Mouse (Mus musculus) naive thymus-derived CD4-positive, alpha-beta T cell, adult 2 months (primary cell): Measurements from ENCODE around the gene Fntb.
"Not testable (repeated sequence)": the region's sequence is repeated elsewhere in the genome, so short reads cannot be mapped to it uniquely, and the experiment has no call there.

ENCODE experiments used
- DNase-seq: peaks from one replicate; pipeline ENCODE4 v3.0.0-alpha.2; 2011; ENCODE audit warnings: low read depth

The Fntb gene

DNA sequence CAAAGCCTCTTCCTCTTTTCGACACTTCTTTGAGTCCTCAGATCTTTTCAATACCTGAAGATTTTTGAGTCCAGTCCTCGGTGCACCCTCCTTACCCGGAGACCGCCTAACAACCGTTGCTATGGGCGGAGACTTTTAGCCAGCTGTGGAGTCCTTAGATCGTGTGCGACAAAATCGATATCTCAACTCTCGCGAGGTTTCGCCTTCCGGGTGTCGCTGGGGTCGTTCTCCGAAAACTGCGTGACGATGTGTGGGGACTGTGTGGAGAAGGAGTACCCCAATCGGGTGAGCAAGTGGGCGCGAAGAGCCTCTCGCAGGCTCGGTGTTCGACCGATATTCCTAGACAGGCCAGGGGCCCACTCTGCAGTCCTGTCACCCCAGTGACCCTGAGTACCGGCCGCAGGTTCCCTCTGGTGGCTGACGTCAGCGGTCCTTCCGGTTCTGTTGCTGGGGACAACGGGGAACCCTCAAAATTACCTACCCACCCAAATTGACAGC lies at the start of gene Fntb, which contains the start of gene Churc1:
TSS of gene Fntb (plus strand) at position 236 of the 498 bp plus-strand sequence.
TSS of gene Churc1 (plus strand) at position 185 of the 498 bp plus-strand sequence.
- peak; percentile 100 for DNase-seq

DNA sequence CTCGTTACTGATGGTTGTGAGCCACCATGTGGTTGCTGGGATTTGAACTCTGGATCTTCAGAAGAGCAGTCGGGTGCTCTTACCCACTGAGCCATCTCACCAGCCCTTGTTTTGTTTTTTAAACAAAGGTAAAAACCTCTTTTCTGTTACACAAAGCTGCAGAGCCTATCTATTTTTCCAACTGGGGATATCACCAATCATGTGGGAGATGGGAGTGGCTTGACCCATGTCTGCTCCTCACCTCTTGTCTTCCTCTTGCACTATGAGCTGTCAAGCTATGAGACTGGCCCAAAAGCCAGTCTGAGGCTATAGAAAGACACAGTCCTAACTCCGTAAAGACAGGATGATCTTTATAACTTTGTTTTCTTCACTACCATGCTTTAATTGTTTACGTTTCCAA lies 47.0 kb upstream of the Fntb start:
- DNase-seq: no peak

DNA sequence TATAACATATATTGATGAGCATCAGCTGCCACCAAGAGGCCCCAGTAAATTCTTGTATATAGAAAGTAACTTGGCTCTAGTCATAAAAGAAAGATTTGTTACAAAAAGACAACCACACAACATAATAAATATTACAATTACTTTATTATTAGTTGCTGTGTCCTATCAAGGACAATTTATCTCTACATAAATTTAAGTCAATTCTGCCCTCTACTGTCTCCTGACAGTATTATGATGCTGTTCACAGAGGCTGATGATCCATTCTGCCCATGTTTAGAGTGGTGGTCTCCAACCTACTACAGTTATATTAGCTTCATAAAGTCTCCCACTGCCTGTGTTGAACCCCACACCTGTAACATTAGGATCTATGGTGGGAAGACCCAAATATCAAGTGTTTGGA lies 44.8 kb upstream of the Fntb start:
- peak; percentile 35 for DNase-seq

DNA sequence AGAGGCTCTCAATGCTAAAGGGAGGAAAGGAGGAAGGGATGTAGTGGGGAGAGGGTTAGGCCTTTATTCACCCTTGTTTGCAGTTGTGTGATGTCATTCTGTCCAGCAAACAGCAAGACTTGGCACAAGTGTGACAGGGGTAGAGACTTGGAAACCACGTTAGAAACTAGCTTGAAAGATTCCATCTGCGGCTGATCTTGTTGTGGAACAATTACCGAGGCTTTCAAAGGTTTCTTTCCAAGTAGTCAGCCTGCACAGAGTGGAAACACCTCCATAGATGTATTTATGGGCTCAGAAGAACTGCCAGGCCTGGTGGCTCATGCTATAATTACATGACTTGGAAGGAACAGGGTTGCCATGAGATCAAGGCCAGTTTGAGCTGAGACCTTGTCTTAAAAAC lies 43.4 kb upstream of the Fntb start:
- no peak for DNase-seq

DNA sequence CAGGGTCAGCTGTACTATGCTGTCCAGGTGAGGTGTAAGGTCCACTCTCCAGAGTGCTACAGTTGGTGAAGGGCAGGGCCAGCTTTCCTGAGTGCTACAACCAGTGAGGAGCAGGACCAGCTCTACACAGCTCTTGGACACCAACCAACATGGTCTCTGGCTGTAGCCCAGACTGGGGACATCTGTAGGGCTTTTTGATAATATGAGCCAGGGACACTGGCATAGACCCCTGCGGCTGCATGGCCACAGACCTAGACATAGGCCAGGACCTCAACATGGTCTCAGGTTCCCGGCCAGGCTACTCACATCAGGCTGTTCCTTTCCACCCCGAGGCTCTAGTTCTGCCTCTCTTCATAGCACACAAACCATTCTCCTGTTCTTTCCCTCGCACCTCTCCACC lies 37.4 kb upstream of the Fntb start:
- no peak for DNase-seq

DNA sequence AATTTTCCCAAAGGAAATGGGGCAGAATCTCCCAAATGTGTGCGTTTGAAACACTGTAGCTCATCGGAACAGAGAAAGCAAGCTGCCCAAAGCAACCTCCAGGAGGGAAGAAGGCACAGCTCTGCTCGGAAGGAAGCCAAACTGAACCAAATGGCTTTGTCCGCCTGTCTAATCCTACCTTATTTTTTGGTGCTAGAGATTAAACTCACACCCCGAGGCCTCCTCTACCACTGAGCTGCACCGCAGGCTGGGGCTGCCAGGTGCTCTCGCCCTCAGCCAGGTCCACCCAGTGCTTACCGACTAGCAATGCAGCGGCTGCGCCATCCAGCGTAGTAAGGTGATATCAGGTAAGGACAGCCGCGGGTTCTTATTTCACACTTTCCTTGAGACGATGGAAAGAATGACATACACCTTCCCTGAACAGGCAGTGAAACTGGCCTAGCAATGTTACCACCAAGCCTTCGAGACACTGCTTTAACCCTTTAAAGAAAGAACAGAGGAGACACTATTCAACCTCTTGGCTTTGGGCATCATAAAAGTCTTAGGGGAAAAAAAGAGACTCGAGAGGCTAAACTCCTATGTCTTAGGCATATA lies 14.4 kb upstream of the Fntb start:
- DNase-seq: no peak

DNA sequence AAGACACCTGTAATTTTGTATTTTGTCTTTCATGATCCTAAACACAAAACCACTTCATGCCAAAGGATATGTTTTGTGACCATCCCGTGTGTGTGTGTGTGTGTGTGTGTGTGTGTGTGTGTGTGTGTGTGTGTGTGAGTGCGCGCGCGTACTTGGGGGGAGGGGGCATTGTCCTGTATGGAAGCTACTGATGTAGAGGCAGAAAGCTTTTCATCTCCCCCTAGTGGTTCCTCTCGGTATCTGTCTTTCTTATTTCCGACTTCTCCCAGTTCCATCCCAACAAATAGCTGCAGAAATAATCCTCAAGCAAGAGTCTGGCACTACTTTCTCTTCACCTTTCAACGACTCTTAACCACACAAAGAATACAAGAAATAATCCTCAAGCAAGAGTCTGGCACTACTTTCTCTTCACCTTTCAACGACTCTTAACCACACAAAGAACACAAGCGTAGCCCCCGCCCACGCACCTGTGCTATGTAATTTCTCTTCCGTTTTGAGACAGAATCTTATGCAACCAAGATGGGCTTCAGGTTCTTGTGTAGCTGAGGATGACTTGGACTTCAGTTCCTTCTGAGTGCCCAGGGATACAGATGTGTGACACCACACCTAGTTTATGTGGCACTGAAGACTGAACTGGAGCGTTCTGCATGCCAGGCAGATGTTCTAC lies 12.6 kb upstream of the Fntb start:
- peak; percentile 91 for DNase-seq

DNA sequence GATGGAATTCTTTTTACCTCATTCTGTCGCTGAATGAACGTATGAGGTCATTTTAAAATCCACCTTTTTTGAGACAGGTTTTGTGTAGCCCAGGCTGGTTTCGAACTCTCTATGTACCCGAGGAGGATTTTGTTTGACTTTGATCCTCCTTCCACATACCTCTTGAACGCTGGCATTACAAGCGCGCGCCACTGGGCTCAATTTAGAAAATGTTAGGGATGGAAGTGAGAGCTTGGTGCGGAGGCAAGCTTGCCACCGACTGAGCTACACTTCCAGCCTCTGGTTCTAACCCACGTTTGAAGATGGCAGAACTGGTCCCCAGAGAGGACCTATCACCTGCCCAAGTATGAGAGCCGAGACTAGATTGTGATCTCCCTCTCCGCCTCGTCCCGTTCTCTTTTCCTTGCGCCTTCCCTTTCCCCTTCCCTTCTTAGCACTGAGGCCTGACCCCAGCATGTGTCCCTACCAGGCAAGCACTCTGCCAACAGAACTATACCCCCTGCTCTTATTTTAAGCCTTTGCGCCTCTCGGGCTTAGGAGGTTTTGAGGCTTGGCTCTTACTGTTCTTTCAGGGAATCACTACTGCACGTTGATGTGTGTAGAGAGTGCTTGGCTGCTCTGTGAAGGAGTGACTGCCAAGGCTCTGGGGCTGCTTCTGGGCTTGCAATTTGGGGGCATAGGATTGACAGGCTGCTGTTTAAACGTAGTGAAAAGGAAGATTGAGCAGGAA lies 677 bp downstream of the Fntb start:
- DNase-seq: no peak

DNA sequence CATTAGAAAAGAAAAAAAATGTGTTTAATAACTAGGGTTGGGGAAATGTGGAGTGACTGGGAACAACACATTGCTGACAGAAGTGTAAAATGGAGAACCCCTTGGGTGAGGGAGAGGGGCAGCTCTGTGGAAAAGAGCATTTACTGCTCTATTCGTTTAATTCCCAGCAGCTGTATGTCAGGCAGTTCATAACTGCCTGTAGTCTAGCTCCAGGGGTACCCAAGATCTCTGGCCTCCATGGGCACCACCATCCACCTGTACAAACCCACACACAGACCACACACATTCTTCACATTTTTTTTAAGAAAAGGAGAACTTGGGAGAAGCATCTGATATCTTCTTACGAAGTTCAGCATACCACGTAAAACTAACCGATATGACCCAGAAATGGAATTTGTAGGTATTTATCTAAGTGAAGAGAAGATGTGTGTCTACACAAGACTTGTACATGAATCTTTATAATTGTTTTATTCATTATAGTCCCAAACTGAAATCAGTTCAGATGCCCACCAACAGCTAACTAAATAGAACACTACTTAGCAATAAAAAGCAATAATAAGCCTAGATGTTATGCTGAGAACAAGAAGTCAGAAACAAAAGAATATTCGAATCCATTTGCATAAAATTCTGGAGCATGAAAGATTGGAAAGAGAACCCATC lies 5.6 kb downstream of the Fntb start:
- DNase-seq: no peak

DNA sequence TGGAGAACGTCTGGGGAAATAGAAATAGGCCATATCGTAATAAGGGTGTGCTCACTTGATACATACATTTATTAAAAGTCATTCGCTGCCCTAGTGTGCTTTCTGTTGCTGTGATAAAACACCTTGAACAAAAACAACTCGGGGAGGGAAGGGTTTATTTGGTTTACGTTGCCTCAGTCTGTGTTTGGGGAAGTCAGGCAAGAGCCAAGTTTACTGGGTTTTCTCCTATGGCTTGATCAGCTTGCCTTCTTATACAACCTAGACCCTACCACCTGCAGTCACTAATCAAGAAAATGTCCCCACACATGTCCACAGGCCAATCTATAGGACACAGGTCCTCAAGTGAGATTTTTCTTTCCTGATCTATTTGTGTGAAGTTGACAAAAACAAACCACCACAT lies 6.2 kb downstream of the Fntb start:
- DNase-seq: no peak

DNA sequence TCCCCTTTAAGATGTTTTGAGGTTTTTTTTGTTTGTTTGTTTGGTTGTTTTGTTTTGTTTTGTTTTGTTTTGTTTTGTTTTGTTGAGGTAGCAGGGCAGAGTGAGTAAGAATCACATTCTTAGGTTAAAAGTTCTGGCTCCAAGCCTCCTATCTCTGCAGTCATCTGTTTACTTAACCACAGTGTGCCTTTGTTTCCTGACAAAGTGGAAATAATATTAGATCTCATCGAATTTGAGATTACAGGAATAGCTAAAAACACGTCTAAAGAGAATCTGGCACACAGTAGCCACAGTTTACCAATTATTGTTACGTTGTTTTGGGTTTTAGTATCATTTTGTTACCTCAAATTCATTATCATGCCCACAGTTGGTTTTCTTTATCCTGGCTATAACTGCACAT lies 9.3 kb downstream of the Fntb start:
- DNase-seq: no peak

DNA sequence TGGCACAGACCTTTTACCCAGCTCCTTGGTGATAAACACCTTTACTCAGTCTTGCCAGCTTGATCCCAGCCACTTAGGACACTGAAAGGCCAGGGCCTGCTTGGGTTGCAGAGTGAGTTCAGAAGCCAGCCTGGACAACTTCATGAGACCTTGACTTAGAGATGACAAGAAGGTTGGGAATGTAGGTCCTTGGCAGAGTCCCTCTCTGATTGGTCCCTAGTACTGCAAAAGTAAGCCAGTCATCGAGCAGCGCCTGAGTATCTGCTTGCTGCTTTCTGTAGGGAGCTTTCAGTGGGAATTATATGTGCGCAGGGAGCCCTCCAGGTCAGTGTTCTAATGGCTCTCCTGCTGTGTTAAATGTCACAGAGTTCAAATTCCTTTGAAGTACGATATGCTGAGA lies 9.7 kb downstream of the Fntb start:
- DNase-seq: no peak

DNA sequence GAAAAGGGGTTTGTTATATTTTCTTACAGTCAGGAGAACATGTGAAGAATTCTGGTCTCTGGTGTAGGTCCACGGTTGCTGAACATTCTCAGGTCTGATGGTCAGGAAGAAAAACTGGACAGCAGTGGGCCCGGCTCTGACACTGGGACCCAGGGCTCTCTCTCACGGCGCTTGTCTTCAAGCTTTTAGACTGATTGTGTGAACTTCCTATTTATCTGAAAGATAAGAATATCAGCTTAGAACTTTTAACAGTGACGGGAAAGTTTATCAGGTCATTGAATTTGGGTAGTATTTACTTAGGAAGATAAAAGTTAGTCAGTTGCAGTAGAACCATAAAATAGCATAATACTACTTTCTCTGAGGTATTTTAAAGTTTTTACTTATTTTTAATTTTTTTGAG lies 11.5 kb downstream of the Fntb start:
- DNase-seq: no peak

DNA sequence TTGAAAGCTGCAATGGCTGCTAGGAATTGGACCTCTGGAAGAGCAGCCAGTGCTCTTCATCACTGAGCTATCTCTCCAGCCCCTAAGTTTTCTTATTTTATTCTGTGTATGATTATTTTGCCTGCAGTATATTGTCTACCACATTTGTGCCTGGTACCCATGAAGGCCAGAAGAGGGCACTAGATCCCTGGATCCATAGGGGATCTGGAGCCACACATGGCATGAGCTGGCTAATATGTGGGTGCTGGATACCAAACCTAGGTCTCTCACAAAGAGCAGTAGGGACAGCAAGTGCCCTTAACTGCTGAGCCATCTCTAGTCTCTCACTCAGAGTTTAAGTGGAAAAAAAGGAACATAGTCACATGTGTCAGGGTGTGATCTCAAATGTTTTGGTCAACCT lies 12.5 kb downstream of the Fntb start:
- peak; percentile 51 for DNase-seq

DNA sequence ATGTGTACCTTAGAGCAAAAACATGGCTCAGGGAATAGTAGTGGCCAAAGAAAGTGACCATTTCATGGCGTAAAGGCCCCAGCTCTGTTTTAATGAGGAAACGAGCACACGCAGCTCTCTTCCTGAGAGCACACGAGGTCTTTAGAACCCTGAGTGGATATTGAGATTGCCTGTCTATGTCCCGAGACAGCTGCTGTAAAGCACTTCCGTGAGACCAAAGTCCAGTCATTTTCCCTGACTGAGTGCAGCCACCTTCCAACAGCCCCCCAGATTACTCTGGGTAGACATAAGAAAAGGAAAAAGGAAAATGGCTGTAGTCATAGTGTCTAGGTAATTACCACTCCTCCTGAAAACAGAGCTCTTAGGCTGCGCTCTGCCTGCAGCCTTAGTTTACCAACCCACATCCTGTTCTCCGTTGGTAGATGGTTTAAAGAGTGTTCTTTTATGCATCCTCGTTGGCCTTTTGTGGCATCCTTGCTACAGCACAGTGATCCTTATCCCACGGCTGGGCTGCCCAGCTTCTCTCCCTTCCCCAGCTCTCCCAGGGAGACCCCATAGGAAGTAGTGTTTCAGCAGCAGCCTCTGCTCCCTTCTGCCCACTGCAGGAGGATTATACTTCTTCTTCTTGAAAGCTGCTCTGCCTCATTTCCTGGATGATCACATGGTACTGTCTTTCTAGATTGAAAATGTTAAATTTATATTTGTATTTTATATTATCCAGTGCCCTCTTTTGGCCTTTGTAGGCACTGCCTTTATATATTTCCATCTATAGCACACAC lies 13.1 kb downstream of the Fntb start:
- peak; percentile 80 for DNase-seq

DNA sequence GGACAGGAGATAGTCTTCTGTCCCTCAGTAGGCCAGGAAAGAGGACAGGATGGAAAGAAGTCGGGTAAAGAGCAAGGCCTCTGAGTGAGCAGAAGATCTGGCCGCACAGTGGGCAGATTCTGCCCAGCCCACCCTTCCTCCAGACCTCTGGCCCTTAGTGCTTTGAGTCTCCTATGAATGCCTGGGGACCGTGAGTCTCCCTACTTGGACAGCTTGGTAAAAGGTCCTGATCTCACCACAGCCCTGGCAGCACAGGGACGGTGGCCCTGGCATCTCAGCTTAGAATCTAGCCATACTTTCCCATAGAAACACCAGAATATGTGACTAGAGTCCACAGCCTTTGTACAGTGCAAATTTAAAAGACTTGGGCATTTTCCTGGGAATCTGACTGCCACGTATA lies 14.6 kb downstream of the Fntb start:
- DNase-seq: no peak

DNA sequence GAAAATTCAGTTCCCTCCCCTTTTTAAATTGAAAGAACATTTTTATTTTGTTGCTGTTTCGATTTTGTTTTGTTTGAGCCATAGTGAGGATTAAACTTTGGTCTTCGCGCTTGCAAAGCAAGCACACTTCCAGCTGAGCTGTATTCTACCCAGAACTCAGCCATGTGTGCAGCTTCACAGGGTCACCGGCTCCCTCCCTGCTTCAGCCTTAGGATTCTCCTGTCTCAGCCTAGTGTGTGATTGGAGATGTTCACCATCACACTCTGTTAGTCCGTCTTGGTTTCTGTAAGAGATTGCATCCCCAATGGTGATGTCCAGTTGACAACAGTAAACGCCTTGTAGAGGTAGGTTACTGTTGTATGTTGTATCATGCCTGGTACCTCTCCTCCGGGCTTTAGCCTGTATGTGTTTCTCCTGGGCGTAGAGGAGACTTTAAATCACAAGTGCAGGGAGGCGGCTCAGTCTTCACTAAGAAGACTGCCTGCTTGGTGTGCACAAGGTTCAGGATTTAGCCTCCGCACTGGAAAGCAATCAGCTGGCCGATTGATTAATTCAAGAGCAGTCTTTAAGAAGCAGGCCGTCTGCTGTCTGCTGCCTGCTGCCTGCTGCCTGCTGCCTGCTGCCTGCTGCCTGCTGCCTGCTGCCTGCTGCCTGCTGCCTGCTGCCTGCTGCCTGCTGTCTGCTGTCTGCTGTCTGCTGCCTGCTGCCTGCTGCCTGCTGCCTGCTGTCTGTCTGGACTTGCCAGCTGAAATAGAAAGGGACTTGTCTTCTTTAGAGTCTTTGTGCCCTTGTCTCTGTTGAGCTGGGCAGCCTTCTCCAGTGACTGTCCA lies 15.5 kb downstream of the Fntb start:
- no peak for DNase-seq

DNA sequence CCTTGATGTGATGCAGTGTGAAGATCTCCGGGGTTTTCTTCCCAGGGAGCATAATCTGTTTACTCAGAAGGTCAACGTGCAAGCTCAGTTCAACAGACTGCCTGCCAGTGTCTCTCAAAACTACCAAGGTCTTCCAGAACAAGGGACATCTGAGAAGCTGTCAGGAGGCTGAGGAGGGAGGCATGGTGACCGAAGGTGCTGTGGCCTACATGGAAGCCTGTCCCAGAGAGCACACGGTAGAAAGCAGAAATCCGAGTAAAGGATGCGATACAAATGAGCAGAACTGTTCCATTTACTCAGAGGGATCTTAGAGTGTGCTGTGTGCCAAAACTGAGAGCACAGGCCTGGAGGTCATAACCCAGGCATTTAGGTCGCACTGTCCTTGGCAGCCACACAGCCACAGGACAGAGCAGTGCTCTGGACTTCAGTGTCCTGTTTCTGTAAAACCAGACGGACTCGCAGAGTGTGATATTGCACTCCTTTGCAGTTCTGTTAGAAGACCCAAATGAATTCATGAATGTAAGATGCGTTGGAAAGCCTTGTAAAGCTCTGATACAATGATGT lies 18.7 kb downstream of the Fntb start:
- no peak for DNase-seq

DNA sequence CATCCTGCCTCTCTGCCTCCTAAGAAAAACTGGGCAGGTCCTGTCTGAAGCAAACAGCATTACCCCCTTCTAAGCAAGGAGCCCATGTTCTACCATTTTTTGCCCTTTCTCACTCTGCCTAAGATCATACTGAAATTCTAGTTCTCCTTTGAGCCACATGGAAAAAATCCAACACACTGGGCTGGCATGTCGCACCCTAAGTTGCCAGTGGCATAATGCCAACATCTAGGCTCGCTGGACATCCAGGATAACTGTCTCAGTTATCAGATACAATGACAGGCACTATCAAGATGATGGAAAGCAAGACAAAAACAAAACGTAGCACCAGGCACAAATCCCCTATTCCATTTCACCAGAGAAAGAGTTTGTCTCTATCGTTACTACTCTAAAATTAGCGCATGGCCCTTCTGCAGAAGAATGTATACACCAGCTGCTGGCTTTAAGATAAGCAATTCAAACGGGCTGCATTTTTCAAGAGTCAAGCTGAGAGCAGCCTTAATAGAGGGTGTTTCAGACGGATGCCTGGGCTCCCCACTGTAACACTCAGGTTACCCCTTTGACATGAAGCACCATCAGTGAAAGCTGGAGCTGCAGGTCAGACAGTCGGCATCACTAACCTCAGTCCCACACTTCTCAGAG lies 25.2 kb downstream of the Fntb start:
- DNase-seq: no peak

DNA sequence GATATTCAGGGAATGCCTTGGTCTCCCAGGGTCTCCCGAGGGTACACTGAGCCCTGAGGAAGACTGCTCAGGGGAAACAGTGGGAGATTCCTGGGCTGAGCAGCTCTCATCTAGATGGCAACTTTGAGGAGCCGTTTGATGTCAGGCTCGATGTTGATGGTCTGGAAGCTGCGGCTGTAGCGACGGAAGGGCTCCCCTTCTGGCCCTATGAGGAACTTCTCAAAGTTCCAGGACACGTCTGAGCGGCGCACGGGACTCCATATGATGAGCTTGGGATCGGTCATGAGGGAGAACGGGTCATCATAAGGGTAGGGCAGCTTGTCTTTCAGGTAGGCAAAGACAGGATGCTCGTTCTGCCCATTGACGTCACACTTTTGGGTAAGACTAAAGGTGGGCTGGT lies 27.2 kb downstream of the Fntb start:
- DNase-seq: not testable (repeated sequence)
